In genomic region chr17:84647630-84648029, GRCm38 (mm10) we compare ENCODE assay signal across 36 mouse cellular contexts. TPM values are rescaled to one million over a fixed set of nuclear protein-coding genes. Genes with fewer than 3 reads are reported as not detected.
DNase-seq lines count a peak whose midpoint lies in the region; ATAC-seq and TF ChIP-seq lines count a peak whose summit lies in the region.
"Had no signal": no experiment of that assay in that cellular context is flagged by ENCODE, and none has a peak within 500 bp of the region (broad histone marks: within the 10 kb centered on the region; RNA-seq: fewer than 3 reads in every experiment).

No protein-coding gene starts in this region.

- TF ChIP-seq CTCF in liver, embryonic 14.5 days (IDR thresholded peaks at IDR 0.05; ENCODE audit: low read depth) = no peak
- TF ChIP-seq CTCF in bone marrow macrophage, adult 2 months (IDR thresholded peaks at IDR 0.05; ENCODE audit: low read depth, low read length) = no peak

- H3K36me3 ChIP-seq in liver, embryonic 14.5 days (replicated peaks; ENCODE audit: control insufficient read depth, insufficient read depth, low read depth) = no peaks in the 10 kb centered on the region
- H3K36me3 ChIP-seq: forebrain, embryonic 12.5 days; heart, embryonic 10.5 days; heart, embryonic 15.5 days; midbrain, embryonic 15.5 days had no signal

- no peak overlapping the region for H3K9ac ChIP-seq in liver, embryonic 14.5 days (replicated peaks)
- H3K9ac ChIP-seq: embryonic facial prominence, embryonic 15.5 days; forebrain, embryonic 12.5 days; forebrain, postnatal 0 days; heart, embryonic 15.5 days; hindbrain, embryonic 12.5 days; midbrain, embryonic 15.5 days had no signal

- no peak overlapping the region for H3K4me3 ChIP-seq in liver, embryonic 14.5 days (ENCODE audit: insufficient read depth in 1 of 2, low read depth in 2 of 2, low read length in 2 of 2)
- no peak overlapping the region for H3K4me3 ChIP-seq in bone marrow macrophage, adult 2 months (ENCODE audit: insufficient read depth, low read length)
- H3K4me3 ChIP-seq: embryonic facial prominence, embryonic 10.5 days; embryonic facial prominence, embryonic 15.5 days; forebrain, embryonic 12.5 days; heart, embryonic 10.5 days; heart, embryonic 15.5 days; hindbrain, embryonic 12.5 days; layer of hippocampus, adult 2 months; midbrain, embryonic 10.5 days; midbrain, embryonic 15.5 days had no signal

- DNase-seq in liver, embryonic 14.5 days (ENCODE audit: low read depth in 3 of 3, low spot score in 3 of 3) = peak; percentile 4 to 19 (median 10)
- no peak for DNase-seq in liver
- DNase-seq in 416B (ENCODE audit: low read depth) = peak; percentile 51
- no peak for DNase-seq in layer of hippocampus, adult 8-10 months (ENCODE audit: low spot score in 2 of 2)
- no peak for DNase-seq in adrenal gland, adult 8-10 months
- DNase-seq: adrenal gland, postnatal 14 days; B cell, adult 2 months; cerebellum, adult 18-20 months; cerebellum, postnatal 10 days; forebrain, postnatal 0 days; kidney, adult 11 months; kidney, postnatal 25 days; right cerebral cortex, adult 18-20 months; right cerebral cortex, postnatal 4 days; thymus, adult 18-20 months; thymus, postnatal 25 days had no signal

- no peak overlapping the region for H3K27ac ChIP-seq in liver, embryonic 14.5 days
- 0 out of 2 replicates have a peak overlapping the region, but pooled peaks have one; percentile 34 for H3K27ac ChIP-seq in bone marrow macrophage, adult 2 months (ENCODE audit: insufficient read depth, low read depth, low read length)
- H3K27ac ChIP-seq: embryonic facial prominence, embryonic 10.5 days; embryonic facial prominence, embryonic 15.5 days; forebrain, embryonic 12.5 days; heart, embryonic 10.5 days; heart, embryonic 15.5 days; hindbrain, embryonic 12.5 days; layer of hippocampus, adult 2 months; macrophage; midbrain, embryonic 10.5 days; midbrain, embryonic 15.5 days; stomach, postnatal 0 days had no signal

- no peaks in the 10 kb centered on the region for H3K9me3 ChIP-seq in liver, embryonic 14.5 days (ENCODE audit: control insufficient read depth, low read length)
- H3K9me3 ChIP-seq: embryonic facial prominence, embryonic 10.5 days; embryonic facial prominence, embryonic 15.5 days; forebrain, embryonic 12.5 days; heart, embryonic 10.5 days; heart, embryonic 15.5 days; hindbrain, embryonic 12.5 days; midbrain, embryonic 10.5 days; midbrain, embryonic 15.5 days had no signal

- 24% methylated on average over 4 of the region's 4 CpGs for WGBS in liver, embryonic 14.5 days (ENCODE audit: insufficient replicate concordance)

- no peak for TF ChIP-seq EP300 in liver, embryonic 14.5 days (IDR thresholded peaks at IDR 0.05; ENCODE audit: low read depth)

- ATAC-seq in liver, embryonic 14.5 days (ENCODE audit: insufficient read depth) = no peak
- peak; percentile 97 for ATAC-seq in megakaryocyte, adult 5-6 weeks (ENCODE audit: poor library complexity, severe bottlenecking)
- ATAC-seq: forebrain, postnatal 0 days; midbrain, embryonic 15.5 days had no signal

- no peak for TF ChIP-seq POLR2A in bone marrow macrophage, adult 2 months (IDR thresholded peaks at IDR 0.05; ENCODE audit: borderline replicate concordance, low read depth, low read length)

- peaks cover 0 to 6% of the 10 kb centered on the region in 2 experiments; a peak in 2 of 4 replicates for H3K4me1 ChIP-seq in liver, embryonic 14.5 days (replicated peaks; ENCODE audit: control insufficient read depth in 2 of 2, insufficient read depth in 2 of 2, low read length in 1 of 2)
- H3K4me1 ChIP-seq in bone marrow macrophage, adult 2 months (ENCODE audit: control insufficient read depth, insufficient read depth, low read length) = peaks cover 17% of the 10 kb centered on the region

- no peak overlapping the region for H3K4me2 ChIP-seq in liver, embryonic 14.5 days (ENCODE audit: low read depth)
- H3K4me2 ChIP-seq: embryonic facial prominence, embryonic 15.5 days; forebrain, embryonic 12.5 days; heart, embryonic 15.5 days; hindbrain, embryonic 12.5 days; midbrain, embryonic 15.5 days had no signal

- H3K27me3 ChIP-seq in liver, embryonic 14.5 days (ENCODE audit: control insufficient read depth, insufficient read depth, low read length) = no peaks in the 10 kb centered on the region
- H3K27me3 ChIP-seq: CH12.LX; embryonic facial prominence, embryonic 15.5 days; forebrain, embryonic 12.5 days; heart, embryonic 15.5 days; hindbrain, embryonic 12.5 days; midbrain, embryonic 15.5 days had no signal

RNA-seq across cellular contexts. Expression of gene Dync2li1, which starts 21.3 kb away (rescaled TPM):
- 0.39 and 1.1 TPM in 2 replicates for polyA plus RNA-seq in liver, embryonic 14.5 days (2012; rRNA removed)
- polyA plus RNA-seq in liver, embryonic 14.5 days (2014; fragmentation: Nextera tagmentation; extraction: Ambion mirVana) = 1.5 and 1.8 TPM in 2 replicates
- polyA plus RNA-seq in bone marrow macrophage, adult 2 months (2012; ENCODE audit: insufficient read depth, insufficient read length, missing spikeins) = 6.1 and 7.4 TPM in 2 replicates
- 2.6 and 3.3 TPM in 2 replicates for total RNA-seq in megakaryocyte, adult 5-6 weeks (2015)
- total RNA-seq in megakaryocyte, adult 5-6 weeks (2017) = 0.88 and 1.1 TPM in 2 replicates
- total RNA-seq in layer of hippocampus, adult 8-10 months (2022) = 10 to 100 TPM; 21.0 to 27.2 (median 23.5) TPM
- 10 to 100 TPM; 17.8 to 47.6 (median 29.7) TPM for total RNA-seq in adrenal gland, adult 8-10 months (2022)

RNA-seq across cellular contexts. Expression of gene Abcg8, which starts 28.5 kb away (rescaled TPM):
- polyA plus RNA-seq in liver, embryonic 14.5 days (2012; rRNA removed) = 0.57 and 0.84 TPM in 2 replicates
- 0.70 and 1.00 TPM in 2 replicates for polyA plus RNA-seq in liver, embryonic 14.5 days (2014; fragmentation: Nextera tagmentation; extraction: Ambion mirVana)
- not detected in 2 replicates for polyA plus RNA-seq in bone marrow macrophage, adult 2 months (2012; ENCODE audit: insufficient read depth, insufficient read length, missing spikeins)
- total RNA-seq in megakaryocyte, adult 5-6 weeks (2015) = not detected in 2 replicates
- not detected in 2 replicates for total RNA-seq in megakaryocyte, adult 5-6 weeks (2017)
- total RNA-seq in layer of hippocampus, adult 8-10 months (2022) = not detected
- total RNA-seq in adrenal gland, adult 8-10 months (2022) = not detected
- total RNA-seq: heart, postnatal 25 days; layer of hippocampus, adult 2 months; layer of hippocampus, postnatal 25 days; left cerebral cortex, postnatal 36 days had no signal
- polyA plus RNA-seq: heart, embryonic 15.5 days; macrophage; midbrain, embryonic 15.5 days; neural tube, embryonic 11.5 days had no signal

RNA-seq across cellular contexts. Expression of gene Abcg5, which starts 35.2 kb away (rescaled TPM):
- polyA plus RNA-seq in liver, embryonic 14.5 days (2012; rRNA removed) = 0.33 and 0.42 TPM in 2 replicates
- 0.33 and 0.43 TPM in 2 replicates for polyA plus RNA-seq in liver, embryonic 14.5 days (2014; fragmentation: Nextera tagmentation; extraction: Ambion mirVana)
- not detected in 2 replicates for polyA plus RNA-seq in bone marrow macrophage, adult 2 months (2012; ENCODE audit: insufficient read depth, insufficient read length, missing spikeins)
- total RNA-seq in megakaryocyte, adult 5-6 weeks (2015) = not detected in 2 replicates
- 0.16 TPM in 1 of 2 replicates, not detected in the other for total RNA-seq in megakaryocyte, adult 5-6 weeks (2017)
- not detected for total RNA-seq in layer of hippocampus, adult 8-10 months (2022)
- under 1 TPM in 1 of 4 experiments, not detected in 3; 0.21 TPM for total RNA-seq in adrenal gland, adult 8-10 months (2022)
- total RNA-seq: CH12.LX; gastrocnemius, adult 8-10 months; gastrocnemius, postnatal 4 days; heart, postnatal 25 days; layer of hippocampus, adult 2 months; layer of hippocampus, postnatal 25 days had no signal
- polyA plus RNA-seq: heart, embryonic 15.5 days; macrophage had no signal

Comparison
In these comparisons a context has a peak if more than half of its experiments do, and no peak if none do; other contexts are left out.
1. DNase-seq: peak in liver, embryonic 14.5 days (3 of 3) and 416B (single experiment); none in liver (single experiment), layer of hippocampus, adult 8-10 months (0 of 2) and adrenal gland, adult 8-10 months (single experiment).
2. RNA of gene Dync2li1, which starts 21.3 kb away (total RNA-seq): 17.8 to 47.6 TPM in adrenal gland, adult 8-10 months and 21.0 to 27.2 TPM in layer of hippocampus, adult 8-10 months; 0.88 to 3.3 TPM in megakaryocyte, adult 5-6 weeks; every median in the first group is over 4 times any median in the second.